Mouse (Mus musculus): ENCODE measurements around the gene Mbnl3.

DNA sequence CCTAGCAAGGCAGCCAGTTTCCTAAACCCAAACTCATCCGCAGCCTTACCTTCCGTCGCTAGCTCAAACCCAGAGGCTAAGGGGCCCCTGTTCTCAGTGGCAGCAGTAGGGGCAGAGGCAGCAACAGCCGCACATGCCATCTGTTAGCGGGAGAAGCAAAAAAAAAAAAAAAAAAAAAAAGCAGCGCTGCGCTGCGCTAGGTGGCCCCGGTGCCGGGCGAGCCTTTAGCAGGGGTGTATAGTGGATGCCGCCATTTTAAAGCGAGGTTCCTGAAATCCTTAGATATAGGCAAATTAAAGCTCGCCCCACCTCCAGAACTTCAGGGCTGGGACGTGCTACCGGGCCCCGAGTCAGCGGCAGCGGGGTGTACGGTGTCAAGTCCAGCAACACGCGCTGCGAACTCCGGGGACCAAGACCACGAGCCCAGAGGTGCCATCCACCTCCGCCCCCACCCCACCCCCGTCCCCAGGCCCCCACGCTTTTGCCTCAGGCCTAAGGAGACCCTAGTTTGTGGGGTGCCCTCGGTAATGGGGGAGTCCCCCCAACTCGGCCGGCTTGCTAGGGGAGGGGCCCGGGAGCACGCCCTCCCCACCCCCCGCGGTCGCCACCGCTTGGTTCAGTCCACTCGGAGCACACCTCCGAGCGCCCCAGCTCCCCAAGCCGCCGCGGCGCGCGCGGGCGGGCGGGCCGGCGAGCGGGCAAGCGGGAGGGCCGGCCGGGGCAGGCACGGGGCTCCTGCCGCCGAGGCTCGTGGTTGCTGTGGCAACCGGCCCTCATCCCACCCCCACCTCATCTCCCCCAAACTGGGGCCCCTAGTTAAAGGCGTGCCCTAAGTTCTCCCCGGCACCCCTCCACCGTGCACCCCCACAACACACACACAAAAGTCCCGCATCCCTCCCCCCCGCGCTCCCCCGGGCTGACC, 1.4 kb downstream of the Mbnl3 start:
- no peak for TF ChIP-seq CHD2 (IDR thresholded peaks at IDR 0.05; ENCODE audit: low read depth, low read length)
- no peak for TF ChIP-seq MAFK (IDR thresholded peaks at IDR 0.05; ENCODE audit: insufficient read depth, low read depth, low read length)

Measured in ES-E14 (cell line).